Mouse (Mus musculus): Measurements from ENCODE around the gene Nanp. TPM values are rescaled to one million over a fixed set of nuclear protein-coding genes. Genes with fewer than 3 reads are reported as not detected.

Gene Nanp
- polyA plus RNA-seq, 1 experiment from 2014 or later: 43.9 TPM

DNA sequence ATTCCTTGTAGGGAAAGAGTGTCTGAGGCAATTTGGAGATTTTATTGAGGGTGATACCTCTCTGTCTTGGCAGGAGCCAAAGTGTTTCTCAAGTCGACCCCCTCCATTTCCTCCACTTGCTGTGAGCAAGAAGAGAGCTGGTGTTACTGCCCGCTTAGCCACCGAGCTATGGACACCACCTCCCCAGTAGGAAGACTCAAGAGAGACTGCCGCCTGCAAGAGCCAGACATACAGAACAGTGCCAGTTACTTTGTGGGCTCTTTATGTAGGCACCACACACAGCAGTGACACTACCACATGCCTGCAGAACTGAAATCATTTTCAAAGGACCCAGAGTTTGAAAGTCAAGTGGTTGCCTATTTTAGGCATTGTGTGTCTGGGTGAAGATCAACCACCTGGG lies 48.1 kb downstream of the Nanp start:
- ATAC-seq (ENCODE audit: insufficient read depth, low FRiP score, low TSS enrichment) (no peak), DNase-seq (ENCODE audit: low spot score) (no peak)
- WGBS: 82% methylated on average over 4 of the region's 4 CpGs
- Histone ChIP-seq H3K9me3 (ENCODE audit: control insufficient read depth, low read length) (no peaks in the 10 kb centered on the region), H3K4me3 (ENCODE audit: low read depth, low read length) (no peak overlapping the region), H3K36me3 (ENCODE audit: control insufficient read depth, insufficient read depth, low read length) (no peaks in the 10 kb centered on the region), H3K27me3 (ENCODE audit: control insufficient read depth, insufficient read depth, low read length) (no peaks in the 10 kb centered on the region), H3K27ac (ENCODE audit: low read depth, low read length) (no peak overlapping the region), H3K4me2 (ENCODE audit: low read depth) (no peak overlapping the region), H3K9ac (ENCODE audit: low read length) (no peak overlapping the region), H3K4me1 (ENCODE audit: control insufficient read depth, insufficient read depth, low read length) (no peaks in the 10 kb centered on the region)

GRCm38 (mm10) chr2:150990506-150990905 lies 48.7 kb downstream of the Nanp start:
- Histone ChIP-seq H3K27me3 (ENCODE audit: control insufficient read depth, insufficient read depth, low read length) (no peaks in the 10 kb centered on the region), H3K4me3 (ENCODE audit: low read depth, low read length) (no peak overlapping the region), H3K4me1 (ENCODE audit: control insufficient read depth, insufficient read depth, low read length) (no peaks in the 10 kb centered on the region), H3K9me3 (ENCODE audit: control insufficient read depth, low read length) (no peaks in the 10 kb centered on the region), H3K36me3 (ENCODE audit: control insufficient read depth, insufficient read depth, low read length) (no peaks in the 10 kb centered on the region), H3K9ac (ENCODE audit: low read length) (no peak overlapping the region), H3K4me2 (ENCODE audit: low read depth) (no peak overlapping the region), H3K27ac (ENCODE audit: low read depth, low read length) (no peak overlapping the region)
- WGBS: 94% methylated on average over 2 of the region's 2 CpGs
- no peak for DNase-seq (ENCODE audit: low spot score)
- ATAC-seq (ENCODE audit: insufficient read depth, low FRiP score, low TSS enrichment): no peak

GRCm38 (mm10) chr2:150985359-150985758 lies 53.8 kb downstream of the Nanp start:
- 99% methylated on average over 2 of the region's 2 CpGs for WGBS
- Histone ChIP-seq H3K4me2 (ENCODE audit: low read depth) (no peak overlapping the region), H3K27me3 (ENCODE audit: control insufficient read depth, insufficient read depth, low read length) (no peaks in the 10 kb centered on the region), H3K4me1 (ENCODE audit: control insufficient read depth, insufficient read depth, low read length) (no peaks in the 10 kb centered on the region), H3K4me3 (ENCODE audit: low read depth, low read length) (no peak overlapping the region), H3K9ac (ENCODE audit: low read length) (no peak overlapping the region), H3K36me3 (ENCODE audit: control insufficient read depth, insufficient read depth, low read length) (no peaks in the 10 kb centered on the region), H3K27ac (ENCODE audit: low read depth, low read length) (no peak overlapping the region), H3K9me3 (ENCODE audit: control insufficient read depth, low read length) (no peaks in the 10 kb centered on the region)
- DNase-seq (ENCODE audit: low spot score) (no peak), ATAC-seq (ENCODE audit: insufficient read depth, low FRiP score, low TSS enrichment) (no peak)

DNA sequence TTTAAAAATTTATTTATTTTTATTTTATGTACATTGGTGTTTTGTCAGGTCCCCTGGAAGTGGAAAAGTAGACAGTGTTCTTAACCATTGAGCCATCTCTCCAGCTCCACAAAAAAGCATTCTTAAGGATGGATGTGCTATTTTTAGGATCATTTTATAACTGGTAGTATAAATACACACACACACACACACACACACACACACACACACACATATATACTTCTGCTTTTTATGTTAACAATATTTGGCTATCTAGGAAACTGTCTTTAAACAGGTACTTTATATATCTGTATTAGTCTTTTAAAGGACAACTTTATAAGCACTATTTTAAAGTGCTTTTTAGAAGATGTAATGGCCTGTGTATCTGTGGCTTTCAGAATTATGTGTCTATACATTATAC lies 57.1 kb downstream of the Nanp start:
- H3K9me3 ChIP-seq (ENCODE audit: control insufficient read depth, low read length): no peaks in the 10 kb centered on the region
- H3K9ac ChIP-seq (ENCODE audit: low read length): no peak overlapping the region
- H3K27me3 ChIP-seq (ENCODE audit: control insufficient read depth, insufficient read depth, low read length): no peaks in the 10 kb centered on the region
- H3K4me1 ChIP-seq (ENCODE audit: control insufficient read depth, insufficient read depth, low read length): no peaks in the 10 kb centered on the region
- DNase-seq (ENCODE audit: low spot score) (no peak), ATAC-seq (ENCODE audit: insufficient read depth, low FRiP score, low TSS enrichment) (no peak)
- H3K4me3 ChIP-seq (ENCODE audit: low read depth, low read length): no peak overlapping the region
- H3K36me3 ChIP-seq (ENCODE audit: control insufficient read depth, insufficient read depth, low read length): no peaks in the 10 kb centered on the region
- no peak overlapping the region for H3K27ac ChIP-seq (ENCODE audit: low read depth, low read length)
- H3K4me2 ChIP-seq (ENCODE audit: low read depth): no peak overlapping the region

- 92% methylated on average over 7 of the region's 7 CpGs for WGBS
- no peak overlapping the region for H3K27ac ChIP-seq (ENCODE audit: low read depth, low read length)
- H3K27me3 ChIP-seq (ENCODE audit: control insufficient read depth, insufficient read depth, low read length): no peaks in the 10 kb centered on the region
- ATAC-seq (ENCODE audit: insufficient read depth, low FRiP score, low TSS enrichment) (no peak), DNase-seq (ENCODE audit: low spot score) (no peak)
- no peak overlapping the region for H3K4me3 ChIP-seq (ENCODE audit: low read depth, low read length)
- H3K4me2 ChIP-seq (ENCODE audit: low read depth): no peak overlapping the region
- H3K9ac ChIP-seq (ENCODE audit: low read length): no peak overlapping the region
- H3K9me3 ChIP-seq (ENCODE audit: control insufficient read depth, low read length): no peaks in the 10 kb centered on the region
- H3K4me1 ChIP-seq (ENCODE audit: control insufficient read depth, insufficient read depth, low read length): no peaks in the 10 kb centered on the region
- H3K36me3 ChIP-seq (ENCODE audit: control insufficient read depth, insufficient read depth, low read length): no peaks in the 10 kb centered on the region
Observed at GRCm38 (mm10) chr2:150981524-150981923, 57.7 kb downstream of the Nanp start.

GRCm38 (mm10) chr2:150979861-150980620 lies 59.2 kb downstream of the Nanp start:
- Histone ChIP-seq H3K4me3 (ENCODE audit: low read depth, low read length) (no peak overlapping the region), H3K9ac (ENCODE audit: low read length) (no peak overlapping the region), H3K27ac (ENCODE audit: low read depth, low read length) (no peak overlapping the region), H3K9me3 (ENCODE audit: control insufficient read depth, low read length) (no peaks in the 10 kb centered on the region), H3K36me3 (ENCODE audit: control insufficient read depth, insufficient read depth, low read length) (no peaks in the 10 kb centered on the region), H3K4me2 (ENCODE audit: low read depth) (no peak overlapping the region), H3K4me1 (ENCODE audit: control insufficient read depth, insufficient read depth, low read length) (no peaks in the 10 kb centered on the region), H3K27me3 (ENCODE audit: control insufficient read depth, insufficient read depth, low read length) (no peaks in the 10 kb centered on the region)
- DNase-seq (ENCODE audit: low spot score) (no peak), ATAC-seq (ENCODE audit: insufficient read depth, low FRiP score, low TSS enrichment) (no peak)
- 91% methylated on average over 14 of the region's 14 CpGs for WGBS

Other genes starting within 250 kb of the Nanp start
- gene Abhd12, start 134.7 kb downstream of the Nanp start, polyA plus RNA-seq (2014; fragmentation: Nextera tagmentation; extraction: Ambion mirVana): 57.0 and 65.3 TPM in 2 replicates
- gene Gins1, start 134.0 kb downstream of the Nanp start, polyA plus RNA-seq (2014; fragmentation: Nextera tagmentation; extraction: Ambion mirVana): 59.4 and 60.6 TPM in 2 replicates
- gene Ninl, start within 50 bp of the Nanp start, polyA plus RNA-seq (2014; fragmentation: Nextera tagmentation; extraction: Ambion mirVana): 12.2 and 14.2 TPM in 2 replicates
- gene Gm14151, start 53.0 kb upstream of the Nanp start, polyA plus RNA-seq (2014; fragmentation: Nextera tagmentation; extraction: Ambion mirVana): not detected in 2 replicates
- gene Gm14147, start 58.8 kb upstream of the Nanp start, polyA plus RNA-seq (2014; fragmentation: Nextera tagmentation; extraction: Ambion mirVana): not detected in 2 replicates

Data from neural tube, embryonic 11.5 days (tissue).